In genomic region chr1:135095189-135095588, GRCm38 (mm10) we compare ENCODE assay signal across 16 mouse cellular contexts. TPM values are rescaled to one million over a fixed set of nuclear protein-coding genes. Genes with fewer than 3 reads are reported as not detected.
DNase-seq lines count a peak whose midpoint lies in the region; ATAC-seq and TF ChIP-seq lines count a peak whose summit lies in the region.
"Had no signal": no experiment of that assay in that cellular context is flagged by ENCODE, and none has a peak within 500 bp of the region (broad histone marks: within the 10 kb centered on the region; RNA-seq: fewer than 3 reads in every experiment).

No protein-coding gene starts in this region.

- no peak overlapping the region for H3K4me2 ChIP-seq in liver, embryonic 11.5 days
- no peak overlapping the region for H3K4me2 ChIP-seq in forebrain, postnatal 0 days (ENCODE audit: low read depth)
- H3K4me2 ChIP-seq: embryonic facial prominence, embryonic 12.5 days; midbrain, embryonic 13.5 days; neural tube, embryonic 12.5 days had no signal

- no peak overlapping the region for H3K9ac ChIP-seq in liver, embryonic 11.5 days (ENCODE audit: low read depth, low read length)
- H3K9ac ChIP-seq in forebrain, postnatal 0 days, result no peak overlapping the region
- H3K9ac ChIP-seq: embryonic facial prominence, embryonic 12.5 days; midbrain, embryonic 13.5 days; neural tube, embryonic 12.5 days had no signal

- WGBS in heart, embryonic 10.5 days, result 9% methylated on average over 7 of the region's 7 CpGs
- 4% methylated on average over 7 of the region's 7 CpGs for WGBS in liver, embryonic 11.5 days
- 7% methylated on average over 7 of the region's 7 CpGs for WGBS in spleen, adult 2 months
- WGBS in forebrain, postnatal 0 days, result 71% methylated on average over 7 of the region's 7 CpGs

- DNase-seq in heart, adult 9 months (ENCODE audit: low spot score in 2 of 2), result peak; percentile 47 to 62
- no peak for DNase-seq in heart, embryonic 10.5 days (ENCODE audit: low spot score)
- DNase-seq in liver, embryonic 11.5 days (ENCODE audit: low spot score), result no peak
- DNase-seq in spleen, adult 2 months (ENCODE audit: low read depth in 1 of 2, low spot score in 2 of 2), result peak; percentile 42 to 68
- no peak for DNase-seq in Muller cell, postnatal 12 days (ENCODE audit: inconsistent ontology term)
- no peak for DNase-seq in right cerebral cortex, postnatal 36 days (ENCODE audit: low spot score in 2 of 2)
- DNase-seq in forebrain, postnatal 0 days, result no peak
- DNase-seq: cerebellum, adult 9-11 months; lung, postnatal 14 days had no signal

- H3K27ac ChIP-seq in heart, embryonic 10.5 days, result no peak overlapping the region
- peak overlapping the region; percentile 87 for H3K27ac ChIP-seq in brown adipose tissue, adult 24 weeks (replicated peaks; ENCODE audit: low read depth, low read length)
- H3K27ac ChIP-seq in liver, embryonic 11.5 days (ENCODE audit: low read depth, low read length), result no peak overlapping the region
- no peak overlapping the region for H3K27ac ChIP-seq in spleen, adult 2 months (ENCODE audit: insufficient read depth, low read length)
- no peak overlapping the region for H3K27ac ChIP-seq in forebrain, postnatal 0 days (ENCODE audit: low read depth, low read length)
- H3K27ac ChIP-seq: embryonic facial prominence, embryonic 12.5 days; hindbrain, embryonic 10.5 days; kidney, postnatal 0 days; midbrain, embryonic 13.5 days; neural tube, embryonic 12.5 days had no signal

- peaks cover 78% of the 10 kb centered on the region for H3K27me3 ChIP-seq in heart, embryonic 10.5 days (ENCODE audit: insufficient read depth, poor library complexity, severe bottlenecking)
- H3K27me3 ChIP-seq in liver, embryonic 11.5 days (replicated peaks; ENCODE audit: control insufficient read depth, insufficient read depth, low read length), result peaks cover 14% of the 10 kb centered on the region
- H3K27me3 ChIP-seq in spleen, adult 2 months (ENCODE audit: control insufficient read depth, insufficient read depth, low read length), result no peaks in the 10 kb centered on the region
- H3K27me3 ChIP-seq in forebrain, postnatal 0 days (ENCODE audit: insufficient read depth, low read length), result no peaks in the 10 kb centered on the region
- H3K27me3 ChIP-seq: midbrain, embryonic 13.5 days had no signal

- no peak overlapping the region for H3K4me3 ChIP-seq in heart, embryonic 10.5 days
- no peak overlapping the region for H3K4me3 ChIP-seq in brown adipose tissue, adult 24 weeks (ENCODE audit: insufficient read depth, low read depth, low read length)
- H3K4me3 ChIP-seq in liver, embryonic 11.5 days (ENCODE audit: low read depth, low read length), result no peak overlapping the region
- H3K4me3 ChIP-seq in spleen, adult 2 months (ENCODE audit: extremely low read depth, insufficient read depth, insufficient read length), result no peak overlapping the region
- H3K4me3 ChIP-seq in forebrain, postnatal 0 days (ENCODE audit: low read depth, low read length), result no peak overlapping the region
- H3K4me3 ChIP-seq: embryonic facial prominence, embryonic 12.5 days; hindbrain, embryonic 10.5 days; midbrain, embryonic 13.5 days; neural tube, embryonic 12.5 days had no signal

- no peaks in the 10 kb centered on the region for H3K36me3 ChIP-seq in heart, embryonic 10.5 days
- H3K36me3 ChIP-seq in liver, embryonic 11.5 days (ENCODE audit: control insufficient read depth, insufficient read depth, low read length), result no peaks in the 10 kb centered on the region
- H3K36me3 ChIP-seq in spleen, adult 2 months (ENCODE audit: control insufficient read depth, insufficient read depth, low read length), result no peaks in the 10 kb centered on the region
- H3K36me3 ChIP-seq in forebrain, postnatal 0 days (ENCODE audit: insufficient read depth), result no peaks in the 10 kb centered on the region
- H3K36me3 ChIP-seq: embryonic facial prominence, embryonic 12.5 days; hindbrain, embryonic 10.5 days; midbrain, embryonic 13.5 days; neural tube, embryonic 12.5 days had no signal

- peak; percentile 47; the same call in 1 of the 2 replicates for ATAC-seq in liver, embryonic 11.5 days (replicated peaks; ENCODE audit: low FRiP score)
- ATAC-seq in forebrain, postnatal 0 days, result no peak
- ATAC-seq: midbrain, embryonic 13.5 days had no signal

- TF ChIP-seq POLR2A in spleen, adult 2 months (IDR thresholded peaks at IDR 0.05; ENCODE audit: low read depth, low read length), result no peak

- peaks cover 39% of the 10 kb centered on the region for H3K4me1 ChIP-seq in heart, embryonic 10.5 days
- H3K4me1 ChIP-seq in brown adipose tissue, adult 24 weeks (ENCODE audit: control insufficient read depth, insufficient read depth, insufficient read length, low read length), result peaks cover 4% of the 10 kb centered on the region; the same call in 1 of the 2 replicates
- peaks cover 7% of the 10 kb centered on the region for H3K4me1 ChIP-seq in liver, embryonic 11.5 days (replicated peaks; ENCODE audit: control insufficient read depth, insufficient read depth, low read length)
- peaks cover 21% of the 10 kb centered on the region for H3K4me1 ChIP-seq in spleen, adult 2 months (ENCODE audit: control insufficient read depth, insufficient read depth, insufficient read length)
- no peaks in the 10 kb centered on the region for H3K4me1 ChIP-seq in forebrain, postnatal 0 days (ENCODE audit: insufficient read depth)
- H3K4me1 ChIP-seq: neural tube, embryonic 12.5 days had no signal

- no peak for TF ChIP-seq CTCF in spleen, adult 2 months (IDR thresholded peaks at IDR 0.05; ENCODE audit: extremely low read depth, insufficient read depth, insufficient read length, insufficient replicate concordance)
- no peak for TF ChIP-seq CTCF in forebrain, postnatal 0 days (IDR thresholded peaks at IDR 0.05; ENCODE audit: low read depth)

- H3K9me3 ChIP-seq in heart, embryonic 10.5 days, result no peaks in the 10 kb centered on the region
- H3K9me3 ChIP-seq in liver, embryonic 11.5 days (ENCODE audit: control insufficient read depth, low read length), result no peaks in the 10 kb centered on the region
- no peaks in the 10 kb centered on the region for H3K9me3 ChIP-seq in forebrain, postnatal 0 days (ENCODE audit: low read length)
- H3K9me3 ChIP-seq: embryonic facial prominence, embryonic 12.5 days; hindbrain, embryonic 10.5 days; midbrain, embryonic 13.5 days; neural tube, embryonic 12.5 days had no signal

RNA-seq across cellular contexts. Expression of gene Lgr6, which starts 9.9 kb away (rescaled TPM):
- 0.49 and 0.64 TPM in 2 replicates for polyA plus RNA-seq in heart, embryonic 10.5 days (2016; fragmentation: Nextera tagmentation; extraction: Ambion mirVana)
- 21.2 and 21.5 TPM in 2 replicates for polyA plus RNA-seq in brown adipose tissue, adult 24 weeks (2012; ENCODE audit: insufficient read depth, insufficient read length, missing spikeins)
- polyA plus RNA-seq in liver, embryonic 11.5 days (2014; fragmentation: Nextera tagmentation; extraction: Ambion mirVana), result 0.48 and 0.70 TPM in 2 replicates
- 0.21 and 0.47 TPM in 2 replicates for polyA plus RNA-seq in spleen, adult 2 months (2012; rRNA removed)
- 1.8 and 2.8 TPM in 2 replicates for total RNA-seq in forebrain, postnatal 0 days (2014; rRNA removed)
- 1.1 and 1.6 TPM in 2 replicates for polyA plus RNA-seq in forebrain, postnatal 0 days (2015; fragmentation: Nextera tagmentation; extraction: Ambion mirVana)
- polyA plus RNA-seq: liver, adult 2 months had no signal

RNA-seq across cellular contexts. Expression of gene Ptpn7, which starts 37.3 kb away (rescaled TPM):
- polyA plus RNA-seq in heart, embryonic 10.5 days (2016; fragmentation: Nextera tagmentation; extraction: Ambion mirVana), result 1.5 and 5.0 TPM in 2 replicates
- polyA plus RNA-seq in brown adipose tissue, adult 24 weeks (2012; ENCODE audit: insufficient read depth, insufficient read length, missing spikeins), result 0.58 and 0.79 TPM in 2 replicates
- 42.1 and 43.0 TPM in 2 replicates for polyA plus RNA-seq in liver, embryonic 11.5 days (2014; fragmentation: Nextera tagmentation; extraction: Ambion mirVana)
- polyA plus RNA-seq in spleen, adult 2 months (2012; rRNA removed), result 33.4 and 39.4 TPM in 2 replicates
- total RNA-seq in forebrain, postnatal 0 days (2014; rRNA removed), result 0.10 and 0.31 TPM in 2 replicates
- 0.12 and 0.15 TPM in 2 replicates for polyA plus RNA-seq in forebrain, postnatal 0 days (2015; fragmentation: Nextera tagmentation; extraction: Ambion mirVana)

RNA-seq across cellular contexts. Expression of gene Arl8a, which starts 51.4 kb away (rescaled TPM):
- polyA plus RNA-seq in heart, embryonic 10.5 days (2016; fragmentation: Nextera tagmentation; extraction: Ambion mirVana), result 28.0 and 36.5 TPM in 2 replicates
- 30.3 and 32.7 TPM in 2 replicates for polyA plus RNA-seq in brown adipose tissue, adult 24 weeks (2012; ENCODE audit: insufficient read depth, insufficient read length, missing spikeins)
- 25.0 and 28.7 TPM in 2 replicates for polyA plus RNA-seq in liver, embryonic 11.5 days (2014; fragmentation: Nextera tagmentation; extraction: Ambion mirVana)
- 39.9 and 50.9 TPM in 2 replicates for polyA plus RNA-seq in spleen, adult 2 months (2012; rRNA removed)
- total RNA-seq in forebrain, postnatal 0 days (2014; rRNA removed), result 315 and 344 TPM in 2 replicates
- polyA plus RNA-seq in forebrain, postnatal 0 days (2015; fragmentation: Nextera tagmentation; extraction: Ambion mirVana), result 428 and 457 TPM in 2 replicates

Comparison
In these comparisons a context has a peak if more than half of its experiments do, and no peak if none do; other contexts are left out.
1. DNase-seq: peak in heart, adult 9 months (2 of 2) and spleen, adult 2 months (2 of 2); none in heart, embryonic 10.5 days (single experiment), liver, embryonic 11.5 days (single experiment), Muller cell, postnatal 12 days (single experiment), right cerebral cortex, postnatal 36 days (0 of 2) and forebrain, postnatal 0 days (single experiment).